Mouse (Mus musculus) E14TG2a.4 (cell line): ENCODE measurements around the gene Hmcn2.

ENCODE experiments used
- CTCF ChIP-seq: conservative IDR thresholded peaks from 2 replicates; pipeline ENCODE4 v1.5.1; 2014; ENCODE audit warnings: low read length
- NANOG ChIP-seq: IDR thresholded peaks from 2 replicates; pipeline ENCODE4 v1.6.1; 2014; ENCODE audit warnings: borderline replicate concordance, low read length, mixed read lengths

DNA sequence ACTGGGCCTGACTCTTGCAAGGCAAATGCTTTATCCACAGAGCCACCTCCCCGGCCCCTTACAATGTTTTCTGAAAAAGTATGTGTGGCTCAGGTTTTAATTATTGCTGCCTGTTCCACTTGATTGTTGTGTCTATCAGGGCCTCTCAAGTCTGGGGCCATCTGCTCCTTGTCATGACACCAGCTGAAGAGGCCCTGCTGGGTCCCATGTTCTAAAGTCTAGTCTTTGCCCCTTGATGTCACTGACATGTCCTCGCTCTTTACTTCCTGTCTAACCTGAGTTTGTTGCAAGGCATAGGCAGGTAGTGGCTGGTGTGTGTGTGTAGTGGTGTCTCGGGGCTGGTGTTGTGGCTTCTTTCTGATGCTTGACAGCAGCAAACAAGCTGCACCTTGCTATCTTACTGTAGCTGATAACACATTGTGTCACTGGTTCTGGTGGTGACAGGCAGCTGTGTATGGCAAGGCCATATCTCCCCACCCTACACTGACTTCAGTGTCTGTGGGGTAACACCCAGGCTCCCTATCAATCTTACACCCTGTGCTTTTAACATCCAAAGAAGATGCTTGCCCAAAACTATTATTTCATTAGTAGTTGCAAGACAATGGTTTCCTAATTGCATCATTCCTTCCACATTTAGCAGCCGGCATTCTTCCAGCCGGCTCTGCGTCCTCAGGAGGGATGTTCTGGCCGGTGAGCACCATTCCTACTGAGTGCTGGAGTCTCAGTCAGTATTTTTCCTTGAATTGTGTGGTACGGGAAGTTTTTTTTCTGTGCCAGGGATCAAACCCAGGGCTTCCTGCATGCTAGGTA lies 27.7 kb downstream of the Hmcn2 start:
- no peak for TF ChIP-seq CTCF
- TF ChIP-seq NANOG: no peak
